In genomic region chr2:125696219-125696618, GRCm38 (mm10) we compare ENCODE assay signal across 9 mouse cellular contexts. TPM values are rescaled to one million over a fixed set of nuclear protein-coding genes. Genes with fewer than 3 reads are reported as not detected.
DNase-seq lines count a peak whose midpoint lies in the region; ATAC-seq and TF ChIP-seq lines count a peak whose summit lies in the region.
"Had no signal": no experiment of that assay in that cellular context is flagged by ENCODE, and none has a peak within 500 bp of the region (broad histone marks: within the 10 kb centered on the region; RNA-seq: fewer than 3 reads in every experiment).

No protein-coding gene starts in this region.

- no peak overlapping the region for H3K4me3 ChIP-seq in liver, postnatal 0 days (ENCODE audit: low read depth, low read length)
- H3K4me3 ChIP-seq in liver, embryonic 12.5 days, result no peak overlapping the region
- no peak overlapping the region for H3K4me3 ChIP-seq in kidney, embryonic 15.5 days (replicated peaks)
- H3K4me3 ChIP-seq in stomach, postnatal 0 days (ENCODE audit: low read depth, low read length), result no peak overlapping the region

- no peak for TF ChIP-seq EP300 in liver, postnatal 0 days (IDR thresholded peaks at IDR 0.05; ENCODE audit: low read depth)
- no peak for TF ChIP-seq EP300 in stomach, postnatal 0 days (optimal IDR thresholded peaks at IDR 0.05)

- no peak for ATAC-seq in liver, postnatal 0 days
- no peak for ATAC-seq in liver, embryonic 12.5 days
- no peak for ATAC-seq in kidney, embryonic 15.5 days (replicated peaks; ENCODE audit: low FRiP score)
- ATAC-seq in stomach, postnatal 0 days (ENCODE audit: low FRiP score, low TSS enrichment), result no peak; the same call in 1 of the 2 replicates

- H3K4me2 ChIP-seq in liver, postnatal 0 days (ENCODE audit: low read depth, low read length), result no peak overlapping the region
- H3K4me2 ChIP-seq in liver, embryonic 12.5 days, result no peak overlapping the region
- no peak overlapping the region for H3K4me2 ChIP-seq in kidney, embryonic 15.5 days
- H3K4me2 ChIP-seq in stomach, postnatal 0 days (replicated peaks; ENCODE audit: low read depth), result no peak overlapping the region

- no peaks in the 10 kb centered on the region for H3K9me3 ChIP-seq in liver, postnatal 0 days (ENCODE audit: low read length)
- H3K9me3 ChIP-seq in liver, embryonic 12.5 days (replicated peaks), result no peaks in the 10 kb centered on the region
- H3K9me3 ChIP-seq in kidney, embryonic 15.5 days (replicated peaks), result no peaks in the 10 kb centered on the region
- no peaks in the 10 kb centered on the region for H3K9me3 ChIP-seq in stomach, postnatal 0 days (ENCODE audit: control insufficient read depth, low read length)

- peak; percentile 21 to 43 for DNase-seq in adrenal gland, postnatal 36 days
- no peak for DNase-seq in adrenal gland, adult 8-10 months
- peak; percentile 27 for DNase-seq in liver, postnatal 0 days
- no peak for DNase-seq in stomach, postnatal 0 days (ENCODE audit: low spot score)
- no peak for DNase-seq in retina, embryonic 14.5 days (ENCODE audit: low spot score)
- no peak for DNase-seq in cerebellum, postnatal 25 days

- no peak overlapping the region for H3K27ac ChIP-seq in liver, postnatal 0 days (ENCODE audit: low read depth)
- H3K27ac ChIP-seq in liver, embryonic 12.5 days, result no peak overlapping the region
- 0 out of 2 replicates have a peak overlapping the region, but pooled peaks have one; percentile 4 for H3K27ac ChIP-seq in kidney, embryonic 15.5 days
- 0 out of 2 replicates have a peak overlapping the region, but pooled peaks have one; percentile 18 for H3K27ac ChIP-seq in stomach, postnatal 0 days (replicated peaks)
- H3K27ac ChIP-seq: liver, embryonic 14.5 days had no signal

- 48% methylated on average over 2 of the region's 2 CpGs for WGBS in liver, postnatal 0 days (ENCODE audit: insufficient replicate concordance)
- 70% methylated on average over 2 of the region's 2 CpGs for WGBS in liver, embryonic 12.5 days (ENCODE audit: insufficient replicate concordance)
- 68% methylated on average over 2 of the region's 2 CpGs for WGBS in kidney, embryonic 15.5 days
- 57% methylated on average over 2 of the region's 2 CpGs for WGBS in stomach, postnatal 0 days

- TF ChIP-seq CTCF in liver, postnatal 0 days (IDR thresholded peaks at IDR 0.05; ENCODE audit: low read depth), result no peak
- TF ChIP-seq CTCF in stomach, postnatal 0 days (IDR thresholded peaks at IDR 0.05; ENCODE audit: low read depth), result no peak

- no peak overlapping the region for H3K9ac ChIP-seq in liver, postnatal 0 days (replicated peaks)
- no peak overlapping the region for H3K9ac ChIP-seq in liver, embryonic 12.5 days
- no peak overlapping the region for H3K9ac ChIP-seq in kidney, embryonic 15.5 days
- no peak overlapping the region for H3K9ac ChIP-seq in stomach, postnatal 0 days (ENCODE audit: low read length)
- H3K9ac ChIP-seq: liver, embryonic 14.5 days had no signal

- H3K36me3 ChIP-seq in liver, postnatal 0 days (replicated peaks; ENCODE audit: insufficient read depth, low read length), result no peaks in the 10 kb centered on the region
- H3K36me3 ChIP-seq in liver, embryonic 12.5 days, result no peaks in the 10 kb centered on the region
- no peaks in the 10 kb centered on the region for H3K36me3 ChIP-seq in kidney, embryonic 15.5 days
- no peaks in the 10 kb centered on the region for H3K36me3 ChIP-seq in stomach, postnatal 0 days (ENCODE audit: control insufficient read depth, insufficient read depth, low read length)

- no peaks in the 10 kb centered on the region for H3K27me3 ChIP-seq in liver, postnatal 0 days (ENCODE audit: insufficient read depth, low read length)
- no peaks in the 10 kb centered on the region for H3K27me3 ChIP-seq in liver, embryonic 12.5 days (replicated peaks)
- H3K27me3 ChIP-seq in kidney, embryonic 15.5 days, result no peaks in the 10 kb centered on the region
- no peaks in the 10 kb centered on the region for H3K27me3 ChIP-seq in stomach, postnatal 0 days (ENCODE audit: control insufficient read depth, insufficient read depth, low read length)

- H3K4me1 ChIP-seq in liver, postnatal 0 days (ENCODE audit: insufficient read depth), result no peaks in the 10 kb centered on the region
- no peaks in the 10 kb centered on the region for H3K4me1 ChIP-seq in liver, embryonic 12.5 days
- H3K4me1 ChIP-seq in kidney, embryonic 15.5 days, result 0 out of 2 replicates have a peak, but pooled peaks cover 5% of the 10 kb centered on the region
- H3K4me1 ChIP-seq in stomach, postnatal 0 days (replicated peaks; ENCODE audit: control insufficient read depth, insufficient read depth), result no peaks in the 10 kb centered on the region

RNA-seq across cellular contexts. Expression of gene Eid1, which starts 23.3 kb away (rescaled TPM):
- total RNA-seq in adrenal gland, postnatal 36 days (2021), result 100 to 1,000 TPM; 118 to 132 TPM
- 100 to 1,000 TPM; 142 to 165 (median 156) TPM for total RNA-seq in adrenal gland, adult 8-10 months (2022)
- 27.9 and 30.7 TPM in 2 replicates for polyA plus RNA-seq in liver, postnatal 0 days (2015; fragmentation: Nextera tagmentation; extraction: Ambion mirVana)
- polyA plus RNA-seq in liver, embryonic 12.5 days (2016; fragmentation: Nextera tagmentation; extraction: Ambion mirVana), result 59.9 and 61.6 TPM in 2 replicates
- 116 and 119 TPM in 2 replicates for polyA plus RNA-seq in kidney, embryonic 15.5 days (2015; fragmentation: Nextera tagmentation; extraction: Ambion mirVana)
- 97.9 and 98.3 TPM in 2 replicates for polyA plus RNA-seq in stomach, postnatal 0 days (2015; fragmentation: Nextera tagmentation; extraction: Ambion mirVana)

RNA-seq across cellular contexts. Expression of gene Shc4, which starts 27.7 kb away (rescaled TPM):
- total RNA-seq in adrenal gland, postnatal 36 days (2021), result 1 to 10 TPM; 3.2 to 3.4 TPM
- 1 to 10 TPM; 3.4 to 6.8 (median 4.9) TPM for total RNA-seq in adrenal gland, adult 8-10 months (2022)
- polyA plus RNA-seq in liver, postnatal 0 days (2015; fragmentation: Nextera tagmentation; extraction: Ambion mirVana), result 0.26 and 0.32 TPM in 2 replicates
- 0.82 and 0.96 TPM in 2 replicates for polyA plus RNA-seq in liver, embryonic 12.5 days (2016; fragmentation: Nextera tagmentation; extraction: Ambion mirVana)
- 1.2 and 1.3 TPM in 2 replicates for polyA plus RNA-seq in kidney, embryonic 15.5 days (2015; fragmentation: Nextera tagmentation; extraction: Ambion mirVana)
- polyA plus RNA-seq in stomach, postnatal 0 days (2015; fragmentation: Nextera tagmentation; extraction: Ambion mirVana), result 1.0 and 1.1 TPM in 2 replicates

Comparison
In these comparisons a context has a peak if more than half of its experiments do, and no peak if none do; other contexts are left out.
1. DNase-seq: peak in adrenal gland, postnatal 36 days (2 of 2) and liver, postnatal 0 days (single experiment); none in adrenal gland, adult 8-10 months (single experiment), stomach, postnatal 0 days (single experiment), retina, embryonic 14.5 days (single experiment) and cerebellum, postnatal 25 days (0 of 2).
2. H3K27ac ChIP-seq: peak in kidney, embryonic 15.5 days (single experiment) and stomach, postnatal 0 days (single experiment); none in liver, postnatal 0 days (single experiment) and liver, embryonic 12.5 days (single experiment).